Mouse (Mus musculus): ENCODE data around the gene Litaf.

Litaf gene

DNA sequence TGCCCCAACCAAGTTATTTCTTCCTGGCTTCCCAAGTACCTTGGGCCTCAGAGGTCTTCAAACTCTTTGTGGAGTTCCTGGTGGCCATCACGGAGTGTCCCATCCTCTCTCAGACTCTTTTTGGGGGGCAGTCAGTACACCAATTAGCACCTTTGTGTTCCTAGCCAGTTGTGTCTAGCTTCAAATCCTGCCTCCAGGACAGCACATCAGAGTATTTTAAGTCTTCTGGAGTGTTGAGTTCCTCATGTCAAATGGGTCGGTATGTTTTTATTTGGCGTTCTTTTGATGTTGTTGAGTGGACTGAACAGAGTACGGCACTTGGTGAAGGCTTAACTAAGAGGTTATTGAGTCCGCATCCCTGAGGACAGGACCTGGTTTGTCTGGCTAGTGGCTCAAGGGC is 526 bp downstream of the Litaf start:
- peak; percentile 46 for DNase-seq

DNA sequence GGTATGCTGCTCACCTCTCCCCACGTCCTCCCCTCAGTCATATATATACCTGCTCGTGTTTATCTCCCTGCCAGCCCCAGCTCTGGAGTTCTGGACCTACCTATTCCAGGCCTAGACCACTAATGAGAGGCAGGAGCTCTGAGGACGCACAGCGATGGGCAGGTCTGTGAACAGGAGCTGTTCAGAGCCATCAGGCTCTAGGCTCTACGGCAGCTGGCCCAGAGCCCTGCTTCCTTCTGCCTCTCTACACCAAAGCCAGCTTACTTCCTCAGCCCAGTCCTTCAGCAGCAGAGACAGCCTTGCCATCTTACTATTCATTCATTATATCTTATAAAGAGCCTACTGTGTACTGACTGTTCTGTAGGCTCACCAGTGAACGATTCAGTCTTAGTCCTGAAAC is 1.2 kb downstream of the Litaf start:
- no peak for DNase-seq

DNA sequence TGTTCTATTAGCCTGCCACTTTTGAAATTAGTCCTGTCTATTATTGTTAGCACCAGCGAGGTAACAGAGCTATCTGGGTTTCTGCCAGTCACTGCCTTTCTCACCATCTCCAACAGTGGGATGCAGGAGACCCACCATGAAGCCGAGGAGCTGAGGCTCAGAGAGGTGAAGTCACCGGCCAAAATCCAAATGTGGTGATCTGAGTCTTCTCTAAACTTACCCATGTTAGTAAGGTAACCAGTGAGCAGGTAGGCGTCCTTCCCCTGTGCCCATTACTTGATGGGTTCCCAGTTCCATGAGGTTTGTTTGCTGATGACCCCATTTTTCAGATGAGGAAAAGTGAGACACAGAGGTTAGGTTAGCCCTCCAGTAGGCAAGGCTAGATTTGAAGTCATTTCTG is 1.6 kb downstream of the Litaf start:
- peak; percentile 45 for DNase-seq

DNA sequence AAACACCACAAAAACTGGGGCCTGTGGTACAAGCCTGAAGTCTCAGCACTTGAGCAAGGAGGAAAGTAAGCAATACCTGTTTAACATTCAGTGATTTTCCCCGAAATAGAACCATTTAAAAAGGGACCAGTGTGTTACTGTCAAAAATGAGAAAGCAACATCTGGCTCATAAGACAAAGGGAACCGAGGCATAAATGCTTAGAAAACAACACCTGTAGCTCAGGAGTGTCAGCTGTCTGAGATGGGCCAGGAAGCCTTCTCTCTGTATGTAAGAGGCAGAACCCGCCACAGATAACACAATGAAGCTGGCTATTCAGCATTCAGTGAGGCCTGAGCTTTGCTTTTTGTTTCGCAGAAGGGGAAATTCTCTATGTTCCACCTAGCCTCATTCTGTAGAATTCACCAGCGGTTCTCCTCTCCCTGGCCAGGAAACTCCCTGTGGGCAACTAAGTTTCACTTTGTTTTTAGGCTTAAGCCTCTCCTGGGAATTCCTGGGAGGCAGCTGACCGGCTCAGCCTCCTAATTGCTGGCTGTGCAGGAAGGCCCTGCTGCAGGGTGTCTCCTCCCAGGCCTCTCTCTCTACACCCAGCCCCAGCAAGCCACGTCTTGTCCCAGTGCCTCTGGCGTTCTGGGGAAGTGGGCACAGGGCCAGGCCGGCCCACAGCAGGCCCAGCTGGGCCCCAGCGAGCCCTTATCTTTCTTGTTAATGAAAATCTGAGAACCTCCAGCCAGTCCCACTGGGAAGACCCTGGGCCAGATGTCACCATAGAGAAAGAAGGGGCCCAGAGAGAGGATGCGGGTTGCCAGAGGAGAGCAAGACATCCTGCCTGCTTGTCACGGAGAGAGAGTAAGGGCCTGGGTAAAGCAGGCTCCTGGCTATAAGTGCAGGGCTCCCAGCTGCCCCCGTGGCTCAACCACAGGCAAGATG is 2.9 kb downstream of the Litaf start:
- DNase-seq, result peak; percentile 44

DNA sequence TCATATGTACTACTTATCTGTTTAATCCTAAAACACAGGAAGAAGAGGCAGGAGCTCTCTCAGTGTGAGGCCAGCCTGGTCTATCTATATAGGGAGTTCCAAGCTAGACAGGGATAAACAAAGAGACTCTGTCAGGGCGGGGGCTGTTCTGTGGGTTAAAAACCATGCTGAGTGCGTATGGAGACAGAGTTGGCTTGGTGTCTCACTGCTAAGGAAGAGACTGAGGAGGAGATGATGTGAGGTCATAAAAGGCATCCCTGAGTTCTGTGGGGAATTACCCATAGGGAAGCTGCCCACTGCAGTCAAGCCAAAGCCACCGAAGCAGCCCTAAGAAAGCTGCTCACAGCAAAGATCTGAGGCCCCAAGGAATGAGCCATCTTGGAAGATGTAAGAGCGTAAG is 5.3 kb downstream of the Litaf start, which contains the start of gene Snn:
TSS of gene Snn (plus strand) at position 301 of the 400 bp plus-strand sequence.
- no peak for DNase-seq

DNA sequence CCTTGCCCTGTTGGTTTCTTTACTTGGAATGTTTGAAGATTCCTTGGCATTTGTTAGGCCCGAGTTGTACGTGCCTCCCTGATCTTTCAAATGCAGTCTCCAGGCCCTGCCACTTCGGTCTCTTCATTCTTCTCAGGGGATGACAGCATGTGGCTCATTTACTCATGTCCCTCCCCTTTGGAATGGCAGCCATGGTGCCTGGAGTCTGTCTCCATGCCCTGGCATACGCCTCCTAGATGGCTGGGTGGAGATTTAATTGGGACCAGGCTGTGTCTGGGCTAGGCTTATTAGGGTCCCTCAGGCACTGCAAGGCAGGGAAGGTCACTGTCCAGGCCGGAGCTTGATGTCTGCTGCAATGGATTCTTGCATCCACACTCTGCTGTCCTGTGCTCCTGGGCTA is 10.0 kb downstream of the Litaf start:
- DNase-seq, result no peak

DNA sequence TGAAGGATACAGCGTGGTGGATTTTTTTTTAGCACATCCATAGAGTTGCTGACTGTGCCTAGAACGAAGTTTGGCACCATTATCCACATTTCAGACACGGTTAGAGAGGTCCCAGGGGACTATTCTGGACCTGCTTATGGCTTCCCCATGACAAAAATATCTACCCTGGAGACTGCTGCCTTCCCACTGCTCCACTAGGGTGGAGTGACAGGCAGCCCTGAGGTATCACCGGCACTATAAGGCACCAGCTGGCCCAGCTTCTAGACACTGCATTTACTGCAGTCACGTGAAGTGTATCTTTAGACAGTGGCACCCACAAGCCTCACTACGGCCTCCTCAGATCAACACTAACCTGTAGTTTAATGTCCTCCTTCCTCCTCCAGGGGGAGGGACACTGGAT is 11.1 kb downstream of the Litaf start:
- DNase-seq, result no peak

DNA sequence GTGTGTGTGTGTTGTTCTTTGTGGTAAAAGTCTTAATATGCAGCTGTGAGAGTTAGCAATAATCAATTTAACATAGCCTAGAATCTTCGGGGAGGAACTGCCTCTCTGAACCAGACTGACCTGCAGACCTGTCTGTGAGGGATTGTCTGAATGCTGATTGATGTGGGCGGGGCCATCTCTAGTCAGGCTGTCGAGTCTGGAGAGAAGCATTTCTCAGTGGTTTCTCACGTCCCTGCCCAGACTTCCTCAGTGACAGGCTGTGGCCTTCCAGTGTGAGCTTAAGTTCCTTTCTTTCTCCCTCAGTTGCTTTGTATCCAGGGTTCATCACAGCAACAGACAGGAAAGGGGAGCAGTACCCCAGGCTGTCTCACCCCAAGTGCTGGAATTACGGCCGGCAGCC is 11.5 kb downstream of the Litaf start:
- DNase-seq, result no peak

DNA sequence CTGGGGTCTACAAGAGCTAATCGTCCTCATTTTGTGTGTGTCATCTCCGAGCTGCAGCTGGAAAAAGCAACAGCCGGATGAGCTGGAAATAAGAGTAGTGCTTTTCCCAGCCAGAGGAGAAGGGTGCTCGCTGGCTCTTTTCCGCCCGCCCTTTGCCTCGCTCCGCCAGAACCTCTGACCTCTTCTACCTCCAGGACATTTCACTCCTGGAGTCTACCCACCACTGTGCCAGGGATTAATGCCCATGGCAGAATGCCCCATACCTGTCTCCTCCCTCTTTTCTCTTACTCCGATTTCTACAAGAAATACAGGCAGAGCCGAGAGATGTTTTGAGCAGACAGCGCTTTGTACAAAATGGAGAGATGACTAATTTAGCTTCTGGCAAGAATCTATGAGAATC is 14.8 kb downstream of the Litaf start:
- no peak for DNase-seq

DNA sequence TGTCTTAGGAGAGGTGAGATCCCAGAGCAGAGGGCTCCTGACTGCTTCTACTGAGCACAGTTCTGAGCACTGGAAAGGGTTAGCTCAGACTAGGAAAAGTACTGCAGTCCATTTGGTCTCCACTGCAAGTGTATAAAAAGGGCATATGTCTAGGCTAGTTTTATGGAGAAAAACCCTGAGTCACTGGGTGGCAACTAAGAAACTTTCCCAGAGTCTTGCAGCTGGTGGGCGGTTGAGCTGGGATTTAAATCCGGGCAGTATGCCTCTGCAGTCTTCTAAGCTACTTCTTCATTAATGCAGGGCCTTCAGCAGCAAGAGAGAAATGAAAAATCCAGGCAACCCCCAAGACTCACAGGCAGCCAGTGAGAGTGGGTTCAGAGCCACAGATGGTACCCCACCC is 15.7 kb downstream of the Litaf start:
- no peak for DNase-seq

DNA sequence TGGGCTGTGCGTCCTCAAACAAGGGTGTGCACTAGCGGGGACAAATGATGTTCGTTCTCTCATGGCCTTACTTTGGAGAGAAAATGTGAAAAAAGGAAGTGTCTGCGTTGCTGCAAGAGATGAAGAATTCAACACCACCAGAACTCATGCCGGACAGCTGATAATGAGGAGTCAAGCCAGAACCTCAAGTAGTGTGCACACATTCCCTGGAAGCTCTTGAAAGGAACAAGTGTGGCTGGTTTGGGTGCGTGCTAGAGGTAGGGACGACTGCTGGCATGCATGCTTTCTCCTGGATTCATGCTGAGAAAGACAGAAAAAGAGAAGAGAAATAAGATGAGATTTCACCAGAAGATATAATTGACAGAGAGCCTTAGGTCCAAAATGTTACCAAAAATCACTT is 18.8 kb downstream of the Litaf start:
- no peak for DNase-seq

DNA sequence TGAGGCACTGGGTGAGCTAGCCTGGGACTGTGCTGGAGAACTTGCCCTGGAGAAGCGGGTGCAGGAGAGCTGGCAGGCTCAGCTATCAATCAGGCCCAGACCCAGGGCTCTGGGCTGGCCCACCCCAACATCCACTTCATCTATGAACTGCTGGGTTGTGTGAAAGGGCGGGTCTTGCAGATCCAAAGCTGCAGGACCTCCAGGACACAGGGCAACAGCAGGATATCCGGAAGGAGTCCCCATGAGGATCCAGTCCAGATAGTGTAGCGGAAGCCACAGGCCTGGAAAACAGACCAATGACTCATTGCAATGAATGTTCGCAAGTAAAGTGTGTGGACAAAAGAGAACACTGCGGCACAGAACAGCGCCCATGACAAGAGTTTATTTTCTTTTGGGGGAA is 19.5 kb downstream of the Litaf start:
- no peak for DNase-seq

DNA sequence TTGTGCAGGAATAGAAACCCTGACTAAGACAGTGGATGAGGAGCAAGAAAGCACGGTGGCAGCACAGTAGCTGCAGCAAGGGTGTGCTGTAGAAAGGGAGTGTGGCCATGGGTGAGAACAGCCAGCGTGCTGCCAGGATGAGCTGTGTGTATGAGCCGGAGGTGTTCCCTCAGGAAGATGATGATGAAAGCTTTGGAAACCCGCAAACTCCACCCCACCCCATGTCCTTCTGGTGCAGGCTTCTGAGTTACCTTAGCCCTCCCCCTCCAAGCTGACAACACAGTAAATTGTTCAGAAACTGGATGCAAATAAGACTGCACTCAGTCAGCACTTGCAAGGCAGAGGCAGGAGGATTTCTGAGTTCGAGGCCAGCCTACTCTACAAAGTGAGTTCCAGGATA is 22.7 kb downstream of the Litaf start:
- DNase-seq, result no peak

DNA sequence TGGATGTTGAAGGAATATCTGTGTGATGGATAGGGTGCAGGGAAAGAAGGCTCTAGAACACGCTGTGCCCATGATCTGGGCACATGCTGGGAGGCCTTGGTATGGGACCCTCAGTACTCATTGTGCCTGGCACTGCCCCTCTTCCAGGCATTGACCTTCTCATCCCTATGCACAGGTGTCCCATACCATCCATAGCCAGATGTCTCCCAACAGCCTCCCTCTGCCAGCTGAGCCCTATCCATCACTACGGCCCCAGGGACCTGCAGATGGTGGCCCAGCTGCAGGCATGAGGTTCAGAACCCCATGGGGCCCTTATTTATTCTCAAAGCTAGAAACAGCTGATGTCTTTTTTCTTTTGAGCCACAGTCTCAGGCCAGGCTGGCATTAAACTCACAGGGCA is 25.4 kb downstream of the Litaf start:
- no peak for DNase-seq

DNA sequence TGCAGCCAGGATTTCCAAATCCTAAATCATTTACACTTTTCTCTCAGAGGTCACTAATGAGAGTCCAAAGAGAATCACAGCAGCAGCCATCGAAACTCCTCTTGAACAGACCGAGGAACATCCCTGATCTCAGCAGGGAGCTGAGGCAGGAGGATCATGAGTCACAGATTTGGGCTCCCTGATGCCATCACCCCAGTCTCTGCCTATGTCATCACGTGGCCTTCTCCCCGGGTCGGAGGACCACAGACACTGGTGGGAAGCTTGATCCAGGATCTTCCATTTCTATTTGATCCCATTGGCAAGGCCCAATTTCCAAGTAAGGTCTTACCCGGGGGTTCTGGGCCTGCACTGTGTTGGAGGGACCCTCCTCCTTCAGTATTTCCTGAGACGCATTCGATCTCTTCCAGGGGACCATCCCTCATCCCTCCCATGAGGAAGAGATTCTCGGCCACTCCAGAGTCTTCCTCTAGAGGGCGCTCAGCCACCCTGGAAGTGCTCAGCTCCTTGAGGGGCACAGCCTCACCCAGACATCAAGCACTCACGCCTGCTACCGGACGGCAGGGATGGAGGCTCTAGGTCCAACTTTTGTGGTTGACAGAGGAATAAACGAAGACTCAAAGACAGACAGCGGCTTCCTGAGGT is 30.0 kb downstream of the Litaf start:
- peak; percentile 83 for DNase-seq

DNA sequence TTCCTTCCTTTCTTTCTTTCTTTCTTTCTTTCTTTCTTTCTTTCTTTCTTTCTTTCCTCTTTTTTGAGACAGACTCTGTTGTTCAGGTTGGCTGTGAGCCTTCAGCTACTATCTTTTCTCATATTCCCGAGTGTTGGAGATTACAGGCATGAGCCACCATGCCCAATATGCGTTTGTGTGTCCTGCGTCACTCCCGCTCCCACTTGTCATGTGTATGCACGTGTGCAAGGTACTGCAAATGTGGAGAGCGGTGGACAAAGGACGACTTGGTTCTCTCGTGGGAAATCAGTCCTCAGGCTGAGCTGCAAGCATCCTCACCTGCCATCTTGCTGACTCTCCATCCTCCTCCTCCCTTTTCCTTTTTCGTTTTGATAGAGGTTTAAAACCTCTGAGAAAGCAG is 30.7 kb downstream of the Litaf start:
- no peak for DNase-seq

DNA sequence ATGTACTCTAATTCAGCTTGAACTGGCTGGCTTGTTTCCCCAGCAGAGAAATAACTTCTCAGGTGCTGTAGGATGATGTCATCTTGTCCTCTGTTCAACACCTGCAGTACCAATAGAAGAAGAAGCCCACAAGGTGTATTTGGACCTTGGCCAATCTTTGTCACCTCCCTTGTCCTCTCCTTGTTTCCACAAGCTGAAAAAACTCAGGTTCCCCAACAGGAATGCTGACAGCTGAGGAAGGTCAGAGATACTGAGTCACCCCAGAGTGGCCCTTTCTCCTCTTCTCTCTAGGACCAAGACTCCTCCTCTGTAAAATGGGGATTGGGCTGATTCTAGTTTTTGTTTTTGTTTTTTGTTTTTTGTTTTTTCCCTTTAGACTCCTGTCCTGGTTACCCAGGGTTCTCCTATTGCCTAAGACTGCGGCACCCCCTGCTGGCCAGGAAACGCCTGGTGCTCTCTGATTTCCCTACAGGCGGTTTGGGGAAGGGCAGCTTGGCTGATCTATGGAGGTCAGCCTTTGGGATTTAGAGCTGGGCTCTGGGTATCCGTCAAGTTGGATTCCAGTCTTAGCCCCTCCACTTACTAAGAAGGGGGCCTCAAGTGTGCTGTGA is 31.7 kb downstream of the Litaf start:
- DNase-seq, result peak; percentile 77

DNA sequence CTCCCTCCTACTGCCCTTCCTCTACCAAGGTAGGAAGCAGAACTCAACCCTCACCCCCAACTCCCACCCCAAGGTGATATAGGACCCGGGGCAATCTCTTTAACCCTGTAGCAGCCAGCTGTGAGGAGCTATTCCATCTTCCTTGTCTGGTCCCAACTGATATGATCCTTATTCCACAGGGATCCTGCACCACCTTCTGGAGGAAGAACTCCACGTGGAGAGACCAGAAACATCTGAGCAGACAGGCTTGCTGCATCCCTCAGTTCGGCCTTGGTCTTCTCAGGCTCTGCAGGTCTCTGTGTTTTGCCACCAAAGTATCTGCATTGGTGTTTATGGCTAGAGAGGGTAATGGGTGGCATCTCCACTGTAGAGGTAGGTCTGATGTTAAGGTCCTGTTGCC is 34.6 kb downstream of the Litaf start:
- DNase-seq, result no peak

DNA sequence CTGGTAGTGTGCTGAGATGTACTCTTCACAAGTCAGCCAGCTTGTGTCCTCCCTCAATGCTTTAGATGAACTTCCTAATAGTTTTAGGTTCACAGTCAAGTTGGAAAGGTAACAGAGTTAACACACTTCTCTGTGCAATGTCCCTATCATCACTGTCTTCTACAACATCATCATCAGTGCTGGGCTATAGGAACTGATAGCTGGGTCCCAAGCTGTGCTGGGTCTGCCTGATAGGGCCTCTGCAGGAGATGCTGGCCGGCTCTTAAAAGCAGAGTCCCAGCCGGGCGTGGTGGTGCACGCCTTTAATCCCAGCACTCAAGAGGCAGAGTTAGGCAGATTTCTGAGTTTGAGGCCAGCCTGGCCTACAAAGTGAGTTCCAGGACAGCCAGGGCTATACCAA is 35.1 kb downstream of the Litaf start:
- DNase-seq, result no peak

DNA sequence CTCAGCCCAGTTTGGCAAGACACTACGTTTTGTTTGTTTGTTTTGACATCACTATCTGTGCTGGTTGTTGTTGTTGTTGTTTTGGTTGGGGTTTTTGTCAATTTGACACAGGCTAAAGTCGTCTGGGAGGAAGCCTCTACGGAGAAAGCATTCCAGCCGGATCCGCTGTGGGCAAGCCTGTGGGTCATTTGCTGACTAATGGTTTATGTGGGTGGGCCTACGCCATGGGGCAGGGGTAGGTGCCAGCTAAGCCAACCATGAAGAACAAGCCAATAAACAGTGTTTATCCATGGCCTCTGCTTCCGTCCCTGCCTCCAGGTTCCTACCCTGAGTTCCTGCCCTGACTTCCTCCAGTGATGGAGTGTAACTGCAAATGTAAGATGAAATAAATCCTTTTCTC is 37.8 kb downstream of the Litaf start:
- DNase-seq, result no peak

DNA sequence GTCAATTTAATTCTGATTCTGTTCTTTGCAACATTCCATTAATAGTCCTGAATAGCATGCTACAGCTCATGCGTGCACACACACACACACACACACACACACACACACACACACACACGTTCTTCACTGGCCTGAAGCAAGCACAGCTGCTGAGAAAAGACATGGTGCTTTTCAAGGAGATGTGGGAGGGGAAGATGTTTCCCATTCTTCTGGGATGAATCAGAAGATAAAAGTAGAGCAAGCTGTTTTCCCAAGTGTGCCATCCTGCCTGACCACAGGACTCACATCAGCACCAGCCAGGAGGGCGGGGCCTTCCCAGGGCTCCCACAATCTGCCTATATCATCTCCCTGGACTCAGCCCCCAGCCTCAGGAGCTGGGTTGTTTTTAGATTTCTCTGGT is 41.1 kb downstream of the Litaf start:
- DNase-seq, result no peak

DNA sequence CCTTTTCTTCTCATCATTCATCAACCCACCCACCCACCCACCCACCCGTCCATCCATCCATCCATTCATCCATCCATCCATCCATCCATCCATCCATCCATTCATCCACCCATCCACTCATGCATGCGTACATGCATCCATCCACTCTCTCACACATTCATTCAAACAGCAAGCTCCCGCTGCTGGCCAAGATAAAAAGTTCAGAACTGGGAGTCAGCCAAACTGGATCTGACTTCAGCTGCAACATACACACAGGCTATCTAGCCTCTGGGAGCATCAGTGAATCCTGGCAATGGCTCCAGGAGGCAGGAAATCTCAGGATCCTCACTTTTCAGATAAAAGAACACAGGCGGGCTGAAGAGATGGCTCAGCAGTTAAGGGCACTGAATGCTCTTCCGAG is 42.3 kb downstream of the Litaf start:
- DNase-seq, result no peak

DNA sequence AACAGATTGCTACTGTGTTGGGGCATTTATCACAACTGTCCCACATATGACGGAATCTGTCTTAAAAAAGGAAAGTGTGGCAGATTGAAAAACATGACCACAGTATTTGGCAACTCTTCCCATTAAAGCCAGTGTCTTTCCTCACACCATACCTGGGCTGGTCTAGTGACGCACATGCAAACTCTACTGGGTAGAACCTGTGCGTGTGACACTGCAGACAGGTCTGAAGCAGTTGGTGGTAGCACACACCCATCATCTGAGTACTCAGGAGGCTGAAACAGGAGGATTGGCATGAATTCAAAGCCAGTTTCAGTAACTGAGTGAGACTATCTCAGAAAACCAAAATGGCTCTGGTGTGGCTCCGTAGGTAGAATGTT is 43.9 kb downstream of the Litaf start:
- DNase-seq, result no peak

All from cerebellum, adult 9-10 months (tissue).